Mouse (Mus musculus) hindbrain, embryonic 16.5 days (tissue): Measurements from ENCODE around the gene Fam129a. TPM values are rescaled to one million over a fixed set of nuclear protein-coding genes. Genes with fewer than 3 reads are reported as not detected.

Experiments
- ATAC-seq: fragments of 200-750 bp; cut with Nextera tagmentation; 2 replicates; pipeline ENCODE4 v1.8.0; 2017; ENCODE audit warnings: moderate TSS enrichment, moderate library complexity
- H3K27ac ChIP-seq: fragments of 300-500 bp; sonication (generic); 2 replicates; pipeline ENCODE4 v1.5.1; 2014; ENCODE audit warnings: low read depth, mild to moderate bottlenecking, control low read depth, low read length, moderate library complexity
- H3K27me3 ChIP-seq: fragments of 300-500 bp; sonication (generic); replicated peaks from 2 replicates; pipeline ENCODE4 v1.6.1; 2014; ENCODE audit warnings: low read length; ENCODE audit not compliant: control insufficient read depth, insufficient read depth
- H3K36me3 ChIP-seq: fragments of 300-500 bp; sonication (generic); 2 replicates; pipeline ENCODE4 v1.6.1; 2014; ENCODE audit warnings: mild to moderate bottlenecking, low read length, moderate library complexity, mixed read lengths; ENCODE audit not compliant: control insufficient read depth, insufficient read depth
- H3K4me1 ChIP-seq: fragments of 300-500 bp; sonication (generic); 2 replicates; pipeline ENCODE4 v1.6.1; 2014; ENCODE audit warnings: low read depth, low read length; ENCODE audit not compliant: control insufficient read depth, insufficient read depth
- H3K4me2 ChIP-seq: fragments of 300-500 bp; sonication (generic); 2 replicates; pipeline ENCODE4 v1.6.1; 2014; ENCODE audit warnings: mild to moderate bottlenecking, low read length, control low read depth, moderate library complexity
- H3K4me3 ChIP-seq: fragments of 300-500 bp; sonication (generic); 2 replicates; pipeline ENCODE4 v1.5.1; 2014; ENCODE audit warnings: mild to moderate bottlenecking, low read length, control low read depth, moderate library complexity
- H3K9ac ChIP-seq: fragments of 300-500 bp; sonication (generic); 2 replicates; pipeline ENCODE4 v1.6.1; 2014; ENCODE audit warnings: low read depth, mild to moderate bottlenecking, control low read depth, low read length, moderate library complexity
- H3K9me3 ChIP-seq: fragments of 300-500 bp; sonication (generic); 2 replicates; pipeline ENCODE4 v1.6.1; 2014; ENCODE audit warnings: mild to moderate bottlenecking, low read length, moderate library complexity; ENCODE audit not compliant: control insufficient read depth
- WGBS: fragments of 180-500 bp; shearing (Covaris S2); extraction: QIAGEN DNeasy Blood & Tissue Kit; methylation state at CpG from one replicate; pipeline ENCODE4 v1.1.7; 2014; 5-methylcytosine and 5-hydroxymethylcytosine counted together
- polyA plus RNA-seq: library from polyadenylated mRNA; unstranded; fragments of >200 nt; fragmentation: Nextera tagmentation; extraction: Ambion mirVana; gene quantifications from 2 replicates; pipeline ENCODE4 v1.2.1, GENCODE M21; 2015

Fam129a gene
- polyA plus RNA-seq, 1 experiment from 2014 or later, result 0.88 TPM

- 91% methylated on average over 7 of the region's 7 CpGs for WGBS
- no peak for ATAC-seq
- Histone ChIP-seq H3K9me3 (no peaks in the 10 kb centered on the region), H3K4me3 (no peak overlapping the region), H3K4me1 (no peaks in the 10 kb centered on the region), H3K27ac (no peak overlapping the region), H3K27me3 (no peaks in the 10 kb centered on the region), H3K4me2 (no peak overlapping the region), H3K9ac (no peak overlapping the region), H3K36me3 (no peaks in the 10 kb centered on the region)
These were observed 45.7 kb downstream of the Fam129a start for GRCm38 (mm10) chr1:151616555-151617205.

GRCm38 (mm10) chr1:151618251-151618650 is 47.3 kb downstream of the Fam129a start:
- no peak for ATAC-seq
- no peaks in the 10 kb centered on the region for H3K9me3 ChIP-seq
- no peaks in the 10 kb centered on the region for H3K4me1 ChIP-seq
- WGBS, result 78% methylated on average over 3 of the region's 3 CpGs
- no peak overlapping the region for H3K4me3 ChIP-seq
- no peak overlapping the region for H3K27ac ChIP-seq
- H3K36me3 ChIP-seq, result no peaks in the 10 kb centered on the region
- H3K27me3 ChIP-seq, result no peaks in the 10 kb centered on the region
- H3K4me2 ChIP-seq, result no peak overlapping the region
- H3K9ac ChIP-seq, result no peak overlapping the region

- Histone ChIP-seq H3K4me1 (no peaks in the 10 kb centered on the region), H3K27me3 (no peaks in the 10 kb centered on the region), H3K9me3 (no peaks in the 10 kb centered on the region), H3K36me3 (no peaks in the 10 kb centered on the region), H3K27ac (no peak overlapping the region), H3K4me3 (no peak overlapping the region), H3K9ac (no peak overlapping the region), H3K4me2 (no peak overlapping the region)
- peak; percentile 45; the same call in 1 of the 2 replicates for ATAC-seq
- 57% methylated on average over 8 of the region's 8 CpGs for WGBS
These were observed 48.3 kb downstream of the Fam129a start for GRCm38 (mm10) chr1:151619281-151619711.

- Histone ChIP-seq H3K27ac (no peak overlapping the region), H3K27me3 (no peaks in the 10 kb centered on the region), H3K9ac (no peak overlapping the region), H3K36me3 (no peaks in the 10 kb centered on the region), H3K4me3 (no peak overlapping the region), H3K4me2 (no peak overlapping the region), H3K9me3 (no peaks in the 10 kb centered on the region), H3K4me1 (no peaks in the 10 kb centered on the region)
- no peak for ATAC-seq
These were observed 49.7 kb downstream of the Fam129a start for GRCm38 (mm10) chr1:151620730-151621129.

- Histone ChIP-seq H3K27me3 (no peaks in the 10 kb centered on the region), H3K4me3 (no peak overlapping the region), H3K4me2 (no peak overlapping the region), H3K9ac (no peak overlapping the region), H3K4me1 (peaks cover 4% of the 10 kb centered on the region; the same call in 1 of the 2 replicates), H3K36me3 (no peaks in the 10 kb centered on the region), H3K27ac (no peak overlapping the region), H3K9me3 (no peaks in the 10 kb centered on the region)
- 76% methylated on average over 3 of the region's 3 CpGs for WGBS
- no peak for ATAC-seq
These were observed 53.6 kb downstream of the Fam129a start for GRCm38 (mm10) chr1:151624442-151625226.

GRCm38 (mm10) chr1:151625260-151625659 is 54.3 kb downstream of the Fam129a start:
- H3K4me2 ChIP-seq, result no peak overlapping the region
- 89% methylated on average over 4 of the region's 4 CpGs for WGBS
- no peaks in the 10 kb centered on the region for H3K9me3 ChIP-seq
- no peaks in the 10 kb centered on the region for H3K36me3 ChIP-seq
- H3K4me3 ChIP-seq, result no peak overlapping the region
- ATAC-seq, result no peak
- no peaks in the 10 kb centered on the region for H3K27me3 ChIP-seq
- H3K4me1 ChIP-seq, result peaks cover 6% of the 10 kb centered on the region; the same call in 1 of the 2 replicates
- no peak overlapping the region for H3K9ac ChIP-seq
- H3K27ac ChIP-seq, result no peak overlapping the region

- peaks cover 6% of the 10 kb centered on the region; the same call in 1 of the 2 replicates for H3K4me1 ChIP-seq
- no peak overlapping the region for H3K4me2 ChIP-seq
- no peak overlapping the region for H3K27ac ChIP-seq
- no peaks in the 10 kb centered on the region for H3K9me3 ChIP-seq
- H3K4me3 ChIP-seq, result no peak overlapping the region
- no peaks in the 10 kb centered on the region for H3K27me3 ChIP-seq
- no peak overlapping the region for H3K9ac ChIP-seq
- no peaks in the 10 kb centered on the region for H3K36me3 ChIP-seq
- no peak for ATAC-seq
- 90% methylated on average over 2 of the region's 2 CpGs for WGBS
These were observed 54.7 kb downstream of the Fam129a start for GRCm38 (mm10) chr1:151625690-151626089.

- Histone ChIP-seq H3K4me1 (peaks cover 6% of the 10 kb centered on the region; the same call in 1 of the 2 replicates), H3K27me3 (no peaks in the 10 kb centered on the region), H3K9ac (no peak overlapping the region), H3K27ac (no peak overlapping the region), H3K4me3 (no peak overlapping the region), H3K36me3 (no peaks in the 10 kb centered on the region), H3K9me3 (no peaks in the 10 kb centered on the region), H3K4me2 (no peak overlapping the region)
- peak; percentile 51 for ATAC-seq
- WGBS, result 51% methylated on average over 4 of the region's 4 CpGs
These were observed 55.6 kb downstream of the Fam129a start for GRCm38 (mm10) chr1:151626631-151627030.

GRCm38 (mm10) chr1:151627141-151627540 is 56.2 kb downstream of the Fam129a start:
- Histone ChIP-seq H3K4me3 (no peak overlapping the region), H3K27me3 (no peaks in the 10 kb centered on the region), H3K4me1 (peaks cover 6% of the 10 kb centered on the region; the same call in 1 of the 2 replicates), H3K36me3 (no peaks in the 10 kb centered on the region), H3K4me2 (no peak overlapping the region), H3K9ac (no peak overlapping the region), H3K9me3 (no peaks in the 10 kb centered on the region), H3K27ac (no peak overlapping the region)
- no peak for ATAC-seq
- 66% methylated on average over 3 of the region's 3 CpGs for WGBS
